Mouse (Mus musculus) small intestine, adult 2 months (tissue): ENCODE results near the gene Gm10190.

Experiments used
- CTCF ChIP-seq: fragments of 200-500 bp; IDR thresholded peaks from 2 replicates; pipeline ENCODE4 v1.5.1; 2012; ENCODE audit warnings: low read depth, mild to moderate bottlenecking, control low read depth, inconsistent platforms, low read length, moderate library complexity, mixed read lengths; ENCODE audit not compliant: insufficient replicate concordance, insufficient read length; ENCODE audit errors: extremely low read depth
- POLR2A ChIP-seq: fragments of 200-500 bp; IDR thresholded peaks from 2 replicates; pipeline ENCODE4 v1.6.1; 2012; ENCODE audit warnings: low read depth, mild to moderate bottlenecking, control low read depth, inconsistent platforms, low read length, moderate library complexity

GRCm38 (mm10) chr17:80418572-80419210 is 45.4 kb upstream of the Gm10190 start:
- TF ChIP-seq POLR2A (no peak), CTCF (no peak)
